Mouse (Mus musculus): ENCODE results near the gene Mapre3. TPM values are rescaled to one million over a fixed set of nuclear protein-coding genes. Genes with fewer than 3 reads are reported as not detected.

Mapre3 gene
- polyA plus RNA-seq, 1 experiment from 2014 or later: 14.1 TPM

DNA sequence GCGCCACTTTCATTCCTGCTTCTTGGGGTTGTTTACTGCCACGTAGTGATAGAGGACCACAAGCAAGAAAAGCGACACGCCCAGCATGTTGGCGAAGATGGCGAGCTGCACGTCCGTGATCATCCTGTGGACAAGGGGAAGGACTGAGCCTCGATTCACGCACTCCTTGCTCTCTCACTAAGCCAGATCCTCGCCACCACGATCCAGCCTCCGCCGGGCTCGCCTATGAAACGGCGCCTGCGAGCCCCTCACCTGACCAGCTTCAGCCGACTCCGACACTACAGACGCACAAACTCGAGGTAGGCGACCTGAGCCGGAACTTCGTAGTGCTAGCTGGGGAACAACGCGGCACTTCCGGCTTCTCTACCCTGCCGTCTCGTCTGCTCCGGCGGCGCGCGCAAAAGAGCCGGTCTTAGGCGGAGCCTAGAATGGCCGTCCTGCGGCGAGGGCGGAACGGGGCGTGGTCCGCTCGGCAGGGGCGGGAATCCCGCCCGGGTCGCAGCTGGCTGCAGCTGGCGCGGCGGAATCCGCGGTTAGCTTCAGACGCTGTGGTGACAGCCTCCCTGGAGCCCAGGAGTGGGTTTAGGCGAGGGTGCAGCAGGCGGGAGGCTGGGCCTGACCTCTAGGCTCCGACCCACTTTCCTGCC is 93.1 kb downstream of the Mapre3 start, which contains the start of gene Ost4:
TSS of gene Ost4 (minus strand) at position 376 of the 647 bp plus-strand sequence.
- peaks cover 13% of the 10 kb centered on the region for H3K36me3 ChIP-seq (ENCODE audit: control insufficient read depth, insufficient read depth, low read length)
- H3K4me1 ChIP-seq (replicated peaks; ENCODE audit: control insufficient read depth, insufficient read depth): peaks cover 14% of the 10 kb centered on the region
- H3K9ac ChIP-seq (ENCODE audit: low read length): peak within 1 kb of the TSS; percentile 80
- H3K9me3 ChIP-seq (ENCODE audit: control insufficient read depth, low read length): no peaks in the 10 kb centered on the region
- H3K27me3 ChIP-seq (ENCODE audit: control insufficient read depth, insufficient read depth, low read length): no peaks in the 10 kb centered on the region
- H3K4me3 ChIP-seq (ENCODE audit: low read depth, low read length): peak within 1 kb of the TSS; percentile 71
- peak within 1 kb of the TSS; percentile 96 for H3K27ac ChIP-seq (replicated peaks)
- TF ChIP-seq EP300 (optimal IDR thresholded peaks at IDR 0.05): no peak
- 0 out of 2 replicates have a peak, but pooled peaks have one; percentile 5 for TF ChIP-seq CTCF (IDR thresholded peaks at IDR 0.05; ENCODE audit: low read depth)
- WGBS: under 1% methylated on average over 58 of the region's 58 CpGs
- DNase-seq (ENCODE audit: low spot score) (peak; percentile 97), ATAC-seq (ENCODE audit: low FRiP score, low TSS enrichment) (peak; percentile 95)
- peak within 1 kb of the TSS; percentile 81 for H3K4me2 ChIP-seq (replicated peaks; ENCODE audit: low read depth)

GRCm38 (mm10) chr5:30908426-30909299 is 94.2 kb downstream of the Mapre3 start:
- Histone ChIP-seq H3K4me1 (replicated peaks; ENCODE audit: control insufficient read depth, insufficient read depth) (peaks cover 18% of the 10 kb centered on the region), H3K27me3 (ENCODE audit: control insufficient read depth, insufficient read depth, low read length) (no peaks in the 10 kb centered on the region), H3K27ac (replicated peaks) (peak overlapping the region; percentile 96), H3K4me3 (ENCODE audit: low read depth, low read length) (no peak overlapping the region; the same call in 1 of the 2 replicates), H3K9me3 (ENCODE audit: control insufficient read depth, low read length) (no peaks in the 10 kb centered on the region), H3K9ac (ENCODE audit: low read length) (peak overlapping the region; percentile 66), H3K36me3 (ENCODE audit: control insufficient read depth, insufficient read depth, low read length) (peaks cover 9% of the 10 kb centered on the region), H3K4me2 (replicated peaks; ENCODE audit: low read depth) (peak overlapping the region; percentile 81)
- 37% methylated on average over 13 of the region's 13 CpGs for WGBS
- ATAC-seq (ENCODE audit: low FRiP score, low TSS enrichment) (peak; percentile 33; the same call in 1 of the 2 replicates), DNase-seq (ENCODE audit: low spot score) (peak; percentile 50)
- TF ChIP-seq EP300 (optimal IDR thresholded peaks at IDR 0.05) (peak; percentile 21), CTCF (IDR thresholded peaks at IDR 0.05; ENCODE audit: low read depth) (no peak)

DNA sequence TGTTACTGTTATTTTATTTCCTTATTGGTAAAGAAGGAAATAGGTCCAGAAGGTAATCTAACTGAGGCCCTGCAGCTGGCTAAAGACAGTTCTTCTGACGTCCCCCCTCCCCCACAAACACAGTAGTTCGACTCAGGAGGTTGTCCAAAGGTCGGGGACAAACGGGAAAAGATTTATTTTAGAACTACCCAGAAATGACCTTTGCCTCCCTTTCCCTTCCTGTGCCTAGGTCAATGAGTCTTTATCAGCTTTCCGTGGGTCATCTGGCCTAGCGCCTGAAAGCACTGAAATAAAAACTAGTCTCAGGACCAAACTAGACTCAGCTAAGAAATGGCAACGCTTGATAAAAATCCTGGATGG is 94.8 kb downstream of the Mapre3 start:
- Histone ChIP-seq H3K36me3 (ENCODE audit: control insufficient read depth, insufficient read depth, low read length) (peaks cover 9% of the 10 kb centered on the region), H3K4me2 (replicated peaks; ENCODE audit: low read depth) (0 out of 2 replicates have a peak overlapping the region, but pooled peaks have one; percentile 17), H3K27ac (replicated peaks) (peak overlapping the region; percentile 96), H3K9me3 (ENCODE audit: control insufficient read depth, low read length) (no peaks in the 10 kb centered on the region), H3K9ac (ENCODE audit: low read length) (no peak overlapping the region), H3K4me3 (ENCODE audit: low read depth, low read length) (no peak overlapping the region), H3K27me3 (ENCODE audit: control insufficient read depth, insufficient read depth, low read length) (no peaks in the 10 kb centered on the region), H3K4me1 (replicated peaks; ENCODE audit: control insufficient read depth, insufficient read depth) (peaks cover 18% of the 10 kb centered on the region)
- WGBS: 19% methylated on average over 7 of the region's 7 CpGs
- TF ChIP-seq CTCF (IDR thresholded peaks at IDR 0.05; ENCODE audit: low read depth) (no peak), EP300 (optimal IDR thresholded peaks at IDR 0.05) (no peak)
- DNase-seq (ENCODE audit: low spot score) (no peak), ATAC-seq (ENCODE audit: low FRiP score, low TSS enrichment) (no peak)

DNA sequence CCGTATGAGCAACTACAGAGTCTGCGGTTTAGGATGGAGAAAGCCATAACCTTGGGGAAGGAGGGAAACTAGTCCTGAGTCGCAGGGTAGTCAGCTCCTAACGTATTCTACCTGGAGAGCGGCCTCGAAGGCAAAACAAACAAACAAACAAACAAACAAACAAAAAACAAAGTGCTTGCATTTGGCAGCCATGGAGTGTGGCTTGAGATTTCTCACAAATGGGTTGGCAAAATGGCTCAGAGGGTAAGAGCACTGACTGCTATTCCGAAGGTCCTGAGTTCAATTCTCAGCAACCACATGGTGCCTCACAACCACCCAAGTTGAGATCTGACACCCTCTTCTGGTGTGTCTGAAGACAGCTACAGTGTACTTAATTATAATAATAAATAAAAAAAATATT is 95.4 kb downstream of the Mapre3 start:
- Histone ChIP-seq H3K4me3 (ENCODE audit: low read depth, low read length) (no peak overlapping the region), H3K4me1 (replicated peaks; ENCODE audit: control insufficient read depth, insufficient read depth) (peaks cover 18% of the 10 kb centered on the region), H3K4me2 (replicated peaks; ENCODE audit: low read depth) (no peak overlapping the region), H3K9me3 (ENCODE audit: control insufficient read depth, low read length) (no peaks in the 10 kb centered on the region), H3K9ac (ENCODE audit: low read length) (no peak overlapping the region), H3K36me3 (ENCODE audit: control insufficient read depth, insufficient read depth, low read length) (peaks cover 5% of the 10 kb centered on the region; the same call in 1 of the 2 replicates), H3K27me3 (ENCODE audit: control insufficient read depth, insufficient read depth, low read length) (no peaks in the 10 kb centered on the region), H3K27ac (replicated peaks) (peak overlapping the region; percentile 96)
- DNase-seq (ENCODE audit: low spot score) (no peak), ATAC-seq (ENCODE audit: low FRiP score, low TSS enrichment) (no peak)
- WGBS: 80% methylated on average over 7 of the region's 7 CpGs
- TF ChIP-seq CTCF (IDR thresholded peaks at IDR 0.05; ENCODE audit: low read depth) (no peak), EP300 (optimal IDR thresholded peaks at IDR 0.05) (no peak)

- DNase-seq (ENCODE audit: low spot score) (no peak), ATAC-seq (ENCODE audit: low FRiP score, low TSS enrichment) (no peak)
- Histone ChIP-seq H3K9me3 (ENCODE audit: control insufficient read depth, low read length) (no peaks in the 10 kb centered on the region), H3K27me3 (ENCODE audit: control insufficient read depth, insufficient read depth, low read length) (no peaks in the 10 kb centered on the region), H3K4me3 (ENCODE audit: low read depth, low read length) (no peak overlapping the region), H3K4me2 (replicated peaks; ENCODE audit: low read depth) (no peak overlapping the region), H3K4me1 (replicated peaks; ENCODE audit: control insufficient read depth, insufficient read depth) (peaks cover 18% of the 10 kb centered on the region), H3K36me3 (ENCODE audit: control insufficient read depth, insufficient read depth, low read length) (no peaks in the 10 kb centered on the region), H3K9ac (ENCODE audit: low read length) (no peak overlapping the region), H3K27ac (replicated peaks) (no peak overlapping the region)
- no peak for TF ChIP-seq EP300 (optimal IDR thresholded peaks at IDR 0.05)
- TF ChIP-seq CTCF (IDR thresholded peaks at IDR 0.05; ENCODE audit: low read depth): no peak
Measured at GRCm38 (mm10) chr5:30910481-30910880, 96.0 kb downstream of the Mapre3 start.

Measured in stomach, postnatal 0 days (tissue).